Mouse (Mus musculus) embryonic facial prominence, embryonic 14.5 days (tissue): ENCODE results near the gene Cbfa2t2. TPM values are rescaled to one million over a fixed set of nuclear protein-coding genes. Genes with fewer than 3 reads are reported as not detected.

Experiments used
- ATAC-seq: fragments of 200-750 bp; cut with Nextera tagmentation; 2 replicates; pipeline ENCODE4 v1.8.0; 2017; ENCODE audit warnings: low read depth, moderate number of reproducible peaks, moderate TSS enrichment
- DNase-seq: peaks from one replicate; pipeline ENCODE4 v3.0.0-alpha.2; 2015; ENCODE audit warnings: low spot score
- H3K27ac ChIP-seq: fragments of 300-500 bp; sonication (generic); replicated peaks from 2 replicates; pipeline ENCODE4 v1.5.1; 2014; ENCODE audit warnings: low read depth, mild to moderate bottlenecking, low read length, moderate library complexity
- H3K27me3 ChIP-seq: fragments of 300-500 bp; sonication (generic); replicated peaks from 2 replicates; pipeline ENCODE4 v1.6.1; 2014; ENCODE audit warnings: low read length; ENCODE audit not compliant: control insufficient read depth, insufficient read depth
- H3K36me3 ChIP-seq: fragments of 300-500 bp; sonication (generic); 2 replicates; pipeline ENCODE4 v1.6.1; 2014; ENCODE audit warnings: low read length, mixed read lengths; ENCODE audit not compliant: control insufficient read depth, insufficient read depth
- H3K4me1 ChIP-seq: fragments of 300-500 bp; sonication (generic); 2 replicates; pipeline ENCODE4 v1.6.1; 2014; ENCODE audit warnings: antibody characterized with exemption, low read length; ENCODE audit not compliant: control insufficient read depth, insufficient read depth
- H3K4me2 ChIP-seq: fragments of 300-500 bp; sonication (generic); 2 replicates; pipeline ENCODE4 v1.6.1; 2014; ENCODE audit warnings: low read depth, mild to moderate bottlenecking, low read length, moderate library complexity, mixed read lengths
- H3K4me3 ChIP-seq: fragments of 300-500 bp; sonication (generic); 2 replicates; pipeline ENCODE4 v1.5.1; 2014; ENCODE audit warnings: low read depth, mild to moderate bottlenecking, low read length
- H3K9ac ChIP-seq: fragments of 300-500 bp; sonication (generic); 2 replicates; pipeline ENCODE4 v1.6.1; 2014; ENCODE audit warnings: low read depth, mild to moderate bottlenecking, low read length, moderate library complexity, mixed read lengths
- H3K9me3 ChIP-seq: fragments of 300-500 bp; sonication (generic); 2 replicates; pipeline ENCODE4 v1.6.1; 2016; ENCODE audit warnings: low read length; ENCODE audit not compliant: control insufficient read depth
- WGBS: fragments of 180-500 bp; shearing (Covaris S2); extraction: QIAGEN DNeasy Blood & Tissue Kit; methylation state at CpG from one replicate; pipeline ENCODE4 v1.1.7; 2014; 5-methylcytosine and 5-hydroxymethylcytosine counted together
- polyA plus RNA-seq: library from polyadenylated mRNA; unstranded; fragments of >200 nt; fragmentation: Nextera tagmentation; extraction: Ambion mirVana; gene quantifications from 2 replicates; pipeline ENCODE4 v1.2.1, GENCODE M21; 2014

Gene Cbfa2t2
- polyA plus RNA-seq, 1 experiment from 2014 or later = 31.5 TPM

- no peaks in the 10 kb centered on the region for H3K27me3 ChIP-seq
- DNase-seq (no peak), ATAC-seq (no peak)
- H3K27ac ChIP-seq = no peak overlapping the region
- H3K4me2 ChIP-seq = no peak overlapping the region
- H3K9me3 ChIP-seq = no peaks in the 10 kb centered on the region; the same call in 1 of the 2 replicates
- peaks cover 6% of the 10 kb centered on the region; the same call in 1 of the 2 replicates for H3K36me3 ChIP-seq
- H3K4me1 ChIP-seq = no peaks in the 10 kb centered on the region
- H3K9ac ChIP-seq = no peak overlapping the region
- H3K4me3 ChIP-seq = no peak overlapping the region
Observed at GRCm38 (mm10) chr2:154448633-154449032, 12.4 kb downstream of the Cbfa2t2 start.

GRCm38 (mm10) chr2:154452951-154453350, 16.7 kb downstream of the Cbfa2t2 start:
- ATAC-seq = no peak
- Histone ChIP-seq H3K27ac (no peak overlapping the region), H3K4me2 (no peak overlapping the region), H3K9ac (no peak overlapping the region), H3K36me3 (peaks cover 3% of the 10 kb centered on the region; the same call in 1 of the 2 replicates), H3K9me3 (no peaks in the 10 kb centered on the region), H3K27me3 (no peaks in the 10 kb centered on the region), H3K4me3 (no peak overlapping the region), H3K4me1 (peaks cover 19% of the 10 kb centered on the region)
- WGBS = 88% methylated on average over 2 of the region's 2 CpGs
- no peak for DNase-seq

GRCm38 (mm10) chr2:154454099-154454498, 17.8 kb downstream of the Cbfa2t2 start:
- no peaks in the 10 kb centered on the region for H3K9me3 ChIP-seq
- no peak overlapping the region for H3K4me2 ChIP-seq
- no peak for ATAC-seq
- H3K27ac ChIP-seq = peak overlapping the region; percentile 63
- 39% methylated on average over 1 of the region's 1 CpGs for WGBS
- H3K9ac ChIP-seq = no peak overlapping the region
- no peak for DNase-seq
- peaks cover 19% of the 10 kb centered on the region for H3K4me1 ChIP-seq
- H3K4me3 ChIP-seq = no peak overlapping the region
- no peaks in the 10 kb centered on the region for H3K36me3 ChIP-seq
- no peaks in the 10 kb centered on the region for H3K27me3 ChIP-seq

- 19% methylated on average over 3 of the region's 3 CpGs for WGBS
Observed at GRCm38 (mm10) chr2:154454605-154455004, 18.3 kb downstream of the Cbfa2t2 start.

GRCm38 (mm10) chr2:154455776-154456175, 19.5 kb downstream of the Cbfa2t2 start:
- peaks cover 26% of the 10 kb centered on the region for H3K4me1 ChIP-seq
- no peaks in the 10 kb centered on the region for H3K9me3 ChIP-seq
- DNase-seq = peak; percentile 81
- ATAC-seq = peak; percentile 81
- no peak overlapping the region for H3K9ac ChIP-seq
- no peaks in the 10 kb centered on the region for H3K36me3 ChIP-seq
- WGBS = 24% methylated on average over 5 of the region's 5 CpGs
- H3K4me3 ChIP-seq = no peak overlapping the region
- no peaks in the 10 kb centered on the region for H3K27me3 ChIP-seq
- peak overlapping the region; percentile 63 for H3K27ac ChIP-seq
- peak overlapping the region; percentile 30 for H3K4me2 ChIP-seq

More at GRCm38 (mm10) chr2:154454605-154455004, 18.3 kb downstream of the Cbfa2t2 start:
- H3K9me3 ChIP-seq = no peaks in the 10 kb centered on the region
- H3K27me3 ChIP-seq = no peaks in the 10 kb centered on the region
- no peak overlapping the region for H3K4me3 ChIP-seq
- ATAC-seq = peak; percentile 67
- H3K27ac ChIP-seq = peak overlapping the region; percentile 63
- H3K9ac ChIP-seq = no peak overlapping the region
- peaks cover 19% of the 10 kb centered on the region for H3K4me1 ChIP-seq
- peak; percentile 87 for DNase-seq
- no peak overlapping the region for H3K4me2 ChIP-seq
- H3K36me3 ChIP-seq = no peaks in the 10 kb centered on the region

GRCm38 (mm10) chr2:154456621-154457020, 20.3 kb downstream of the Cbfa2t2 start:
- no peak for DNase-seq
- H3K4me3 ChIP-seq = no peak overlapping the region
- no peak overlapping the region for H3K9ac ChIP-seq
- H3K27ac ChIP-seq = no peak overlapping the region
- no peaks in the 10 kb centered on the region for H3K27me3 ChIP-seq
- H3K9me3 ChIP-seq = no peaks in the 10 kb centered on the region
- no peak for ATAC-seq
- H3K36me3 ChIP-seq = no peaks in the 10 kb centered on the region
- H3K4me2 ChIP-seq = no peak overlapping the region
- H3K4me1 ChIP-seq = peaks cover 26% of the 10 kb centered on the region

- DNase-seq (no peak), ATAC-seq (no peak)
- H3K27me3 ChIP-seq = no peaks in the 10 kb centered on the region
- H3K4me2 ChIP-seq = no peak overlapping the region
- H3K4me1 ChIP-seq = peaks cover 24% of the 10 kb centered on the region
- H3K9me3 ChIP-seq = no peaks in the 10 kb centered on the region
- H3K27ac ChIP-seq = no peak overlapping the region
- no peak overlapping the region for H3K9ac ChIP-seq
- 60% methylated on average over 2 of the region's 2 CpGs for WGBS
- no peaks in the 10 kb centered on the region for H3K36me3 ChIP-seq
- H3K4me3 ChIP-seq = no peak overlapping the region
Observed at GRCm38 (mm10) chr2:154459262-154459661, 23.0 kb downstream of the Cbfa2t2 start.

GRCm38 (mm10) chr2:154459851-154460250, 23.6 kb downstream of the Cbfa2t2 start:
- Histone ChIP-seq H3K27ac (peak overlapping the region; percentile 39; the same call in 1 of the 2 replicates), H3K27me3 (no peaks in the 10 kb centered on the region), H3K36me3 (no peaks in the 10 kb centered on the region), H3K9ac (no peak overlapping the region), H3K9me3 (no peaks in the 10 kb centered on the region), H3K4me3 (no peak overlapping the region), H3K4me2 (no peak overlapping the region), H3K4me1 (peaks cover 22% of the 10 kb centered on the region)
- DNase-seq (peak; percentile 85), ATAC-seq (peak; percentile 67)
- 10% methylated on average over 4 of the region's 4 CpGs for WGBS

GRCm38 (mm10) chr2:154463621-154464198, 27.4 kb downstream of the Cbfa2t2 start:
- Histone ChIP-seq H3K27me3 (no peaks in the 10 kb centered on the region), H3K4me3 (no peak overlapping the region), H3K4me2 (no peak overlapping the region), H3K4me1 (peaks cover 22% of the 10 kb centered on the region), H3K27ac (no peak overlapping the region), H3K9ac (no peak overlapping the region), H3K36me3 (no peaks in the 10 kb centered on the region), H3K9me3 (no peaks in the 10 kb centered on the region)
- WGBS = 83% methylated on average over 11 of the region's 11 CpGs
- no peak for ATAC-seq
- peak; percentile 19 for DNase-seq
